Mouse (Mus musculus) layer of hippocampus, adult 9-11 months (tissue): ENCODE data around the gene Atp1a4.
"Not testable (repeated sequence)": the region's sequence is repeated elsewhere in the genome, so short reads cannot be mapped to it uniquely, and the experiment has no call there.

Experiments
- DNase-seq: peaks from one replicate; pipeline ENCODE4 v3.0.0; 2022

The Atp1a4 gene

GRCm38 (mm10) chr1:172279768-172280509 lies 21.7 kb upstream of the Atp1a4 start:
- no peak for DNase-seq

- DNase-seq = no peak
Measured at GRCm38 (mm10) chr1:172278328-172278727, 20.1 kb upstream of the Atp1a4 start.

- no peak for DNase-seq
Measured at GRCm38 (mm10) chr1:172277172-172277571, 19.0 kb upstream of the Atp1a4 start.

GRCm38 (mm10) chr1:172274547-172274946 lies 16.3 kb upstream of the Atp1a4 start:
- DNase-seq = no peak

GRCm38 (mm10) chr1:172274116-172274515 lies 15.9 kb upstream of the Atp1a4 start:
- DNase-seq = no peak

- no peak for DNase-seq
Measured at GRCm38 (mm10) chr1:172273386-172273785, 15.2 kb upstream of the Atp1a4 start.

GRCm38 (mm10) chr1:172271765-172272164 lies 13.6 kb upstream of the Atp1a4 start:
- DNase-seq = no peak

GRCm38 (mm10) chr1:172271208-172271607 lies 13.0 kb upstream of the Atp1a4 start:
- DNase-seq = no peak

- DNase-seq = no peak
Measured at GRCm38 (mm10) chr1:172261477-172262078, 3.4 kb upstream of the Atp1a4 start, which contains the start of gene Igsf8. TSS of gene Igsf8 (plus strand) at chr1:172261641.

- no peak for DNase-seq
Measured at GRCm38 (mm10) chr1:172247679-172248078, 10.5 kb downstream of the Atp1a4 start.

GRCm38 (mm10) chr1:172247216-172247615 lies 11.0 kb downstream of the Atp1a4 start:
- peak; percentile 68 for DNase-seq

- DNase-seq = not testable (repeated sequence)
Measured at GRCm38 (mm10) chr1:172244645-172245044, 13.6 kb downstream of the Atp1a4 start.

- DNase-seq = no peak
Measured at GRCm38 (mm10) chr1:172243547-172244205, 14.5 kb downstream of the Atp1a4 start.

GRCm38 (mm10) chr1:172242401-172242800 lies 15.8 kb downstream of the Atp1a4 start:
- peak; percentile 18 for DNase-seq

- DNase-seq = no peak
Measured at GRCm38 (mm10) chr1:172240945-172241708, 17.1 kb downstream of the Atp1a4 start.

GRCm38 (mm10) chr1:172229215-172229614 lies 29.0 kb downstream of the Atp1a4 start:
- DNase-seq = no peak

- DNase-seq = no peak
Measured at GRCm38 (mm10) chr1:172228209-172228608, 30.0 kb downstream of the Atp1a4 start.

GRCm38 (mm10) chr1:172221297-172222063 lies 36.7 kb downstream of the Atp1a4 start:
- DNase-seq = no peak

- no peak for DNase-seq
Measured at GRCm38 (mm10) chr1:172220414-172220813, 37.8 kb downstream of the Atp1a4 start.

GRCm38 (mm10) chr1:172219451-172220406 lies 38.5 kb downstream of the Atp1a4 start, which contains the start of gene Casq1:
TSS of gene Casq1 (minus strand) at chr1:172219868.
- DNase-seq = no peak
